Mouse (Mus musculus) limb, embryonic 10.5 days (tissue): ENCODE data around the gene Pard3. TPM values are rescaled to one million over a fixed set of nuclear protein-coding genes. Genes with fewer than 3 reads are reported as not detected.

Experiments used
- DNase-seq: peaks from one replicate; pipeline ENCODE4 v3.0.0-alpha.2; 2017; ENCODE audit warnings: low spot score
- H3K27ac ChIP-seq: fragments of 300-500 bp; sonication (generic); 2 replicates; pipeline ENCODE4 v1.5.1; 2016; ENCODE audit warnings: mild to moderate bottlenecking
- H3K27me3 ChIP-seq: fragments of 300-500 bp; sonication (generic); 2 replicates; pipeline ENCODE4 v1.6.1; 2016; ENCODE audit warnings: low read depth, mild to moderate bottlenecking; ENCODE audit not compliant: poor library complexity, severe bottlenecking
- H3K36me3 ChIP-seq: fragments of 300-500 bp; sonication (generic); 2 replicates; pipeline ENCODE4 v1.6.1; 2016; ENCODE audit warnings: mild to moderate bottlenecking, moderate library complexity
- H3K4me1 ChIP-seq: fragments of 300-500 bp; sonication (generic); 2 replicates; pipeline ENCODE4 v1.6.1; 2016
- H3K4me3 ChIP-seq: fragments of 300-500 bp; sonication (generic); 2 replicates; pipeline ENCODE4 v1.5.1; 2016; ENCODE audit warnings: mild to moderate bottlenecking, moderate library complexity
- H3K9me3 ChIP-seq: fragments of 300-500 bp; sonication (generic); replicated peaks from 2 replicates; pipeline ENCODE4 v1.6.1; 2016; ENCODE audit warnings: mild to moderate bottlenecking
- WGBS: fragments of 180-500 bp; shearing (Covaris S2); methylation state at CpG from one replicate; pipeline ENCODE4 v1.1.7; 2016; 5-methylcytosine and 5-hydroxymethylcytosine counted together
- polyA plus RNA-seq: library from polyadenylated mRNA; unstranded; fragments of >200 nt; fragmentation: Nextera tagmentation; extraction: Ambion mirVana; gene quantifications from 2 replicates; pipeline ENCODE4 v1.2.1, GENCODE M21; 2016

The Pard3 gene
- polyA plus RNA-seq, 1 experiment from 2014 or later, result 34.8 TPM

DNA sequence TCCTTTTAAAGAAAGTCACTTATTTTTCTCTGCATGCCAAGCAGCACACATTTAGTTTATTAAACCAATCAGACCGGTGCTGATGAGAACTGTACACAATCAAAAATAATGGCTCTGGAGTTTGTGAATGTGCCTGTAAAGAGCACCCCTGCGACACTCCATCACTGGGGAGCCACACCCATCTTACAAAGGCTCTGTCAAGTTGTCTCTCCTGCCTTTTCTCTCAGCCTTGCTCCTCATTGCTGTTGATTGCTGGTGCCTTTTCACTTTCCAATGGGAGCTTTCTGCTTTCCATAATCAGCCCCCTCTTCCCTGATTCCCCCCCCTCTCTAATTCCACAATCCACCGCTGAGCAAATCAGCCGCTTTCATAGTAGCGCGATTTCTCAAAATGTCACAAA is 388.7 kb downstream of the Pard3 start:
- peaks cover 21% of the 10 kb centered on the region for H3K36me3 ChIP-seq
- H3K4me3 ChIP-seq, result no peak overlapping the region
- H3K27me3 ChIP-seq, result no peaks in the 10 kb centered on the region
- H3K9me3 ChIP-seq, result no peaks in the 10 kb centered on the region
- no peak overlapping the region for H3K27ac ChIP-seq
- no peak for DNase-seq
- WGBS, result 95% methylated on average over 6 of the region's 6 CpGs
- H3K4me1 ChIP-seq, result 0 out of 2 replicates have a peak, but pooled peaks cover 2% of the 10 kb centered on the region

GRCm38 (mm10) chr8:127457901-127458300 is 394.2 kb downstream of the Pard3 start:
- Histone ChIP-seq H3K27ac (no peak overlapping the region), H3K4me3 (no peak overlapping the region), H3K4me1 (no peaks in the 10 kb centered on the region), H3K27me3 (no peaks in the 10 kb centered on the region), H3K36me3 (peaks cover 21% of the 10 kb centered on the region), H3K9me3 (no peaks in the 10 kb centered on the region)
- no peak for DNase-seq
- 81% methylated on average over 3 of the region's 3 CpGs for WGBS

DNA sequence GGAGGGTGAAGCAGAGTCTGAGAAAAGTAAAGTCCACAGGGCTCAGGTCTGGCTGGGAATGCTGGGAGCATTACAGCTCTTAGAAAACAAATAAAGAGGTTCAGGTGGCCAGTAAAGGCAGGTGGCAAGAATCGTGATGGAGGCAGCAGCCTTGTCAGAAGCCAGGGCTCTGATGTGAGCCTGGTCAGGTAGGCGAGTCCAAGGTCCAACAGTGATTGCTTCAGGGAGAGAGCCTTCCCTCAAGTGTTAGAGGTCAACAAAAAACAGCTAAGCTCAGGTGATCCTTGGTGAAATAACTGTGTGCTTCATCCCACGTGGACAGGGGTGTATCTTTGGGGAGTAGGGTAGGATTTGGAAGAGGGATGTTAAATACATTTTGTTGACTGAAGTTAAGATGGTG is 397.5 kb downstream of the Pard3 start:
- Histone ChIP-seq H3K36me3 (peaks cover 13% of the 10 kb centered on the region), H3K27ac (no peak overlapping the region), H3K4me3 (no peak overlapping the region), H3K4me1 (no peaks in the 10 kb centered on the region), H3K9me3 (no peaks in the 10 kb centered on the region), H3K27me3 (no peaks in the 10 kb centered on the region)
- 88% methylated on average over 3 of the region's 3 CpGs for WGBS
- DNase-seq, result no peak

DNA sequence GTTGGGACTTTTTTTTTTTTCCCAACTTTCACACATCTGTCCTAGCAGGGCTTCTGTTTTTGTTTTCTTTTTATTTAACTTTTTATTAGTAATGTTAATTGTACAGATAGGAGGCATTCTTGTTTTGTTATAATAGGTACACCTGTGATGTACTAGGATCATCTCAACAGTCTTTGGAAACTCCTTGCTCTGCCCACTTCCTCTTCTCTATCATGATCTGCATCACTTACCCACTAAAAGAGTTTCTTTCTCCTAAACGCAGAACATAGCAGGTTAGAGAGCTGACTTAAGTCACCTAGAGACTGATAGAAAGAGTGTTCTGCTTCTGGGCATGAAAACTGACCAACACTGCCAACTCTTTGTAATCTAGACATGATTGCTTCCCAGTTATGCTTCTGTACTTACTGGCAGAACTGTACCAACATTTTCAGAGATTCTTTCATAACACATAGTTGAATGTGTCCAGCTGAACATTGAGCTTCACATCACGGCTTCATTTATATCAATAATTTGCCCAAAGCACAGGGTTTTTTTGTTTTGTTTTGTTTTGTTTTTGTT is 398.8 kb downstream of the Pard3 start:
- H3K4me1 ChIP-seq, result no peaks in the 10 kb centered on the region
- 93% methylated on average over 2 of the region's 2 CpGs for WGBS
- no peak overlapping the region for H3K4me3 ChIP-seq
- no peaks in the 10 kb centered on the region for H3K9me3 ChIP-seq
- H3K27ac ChIP-seq, result no peak overlapping the region
- peaks cover 13% of the 10 kb centered on the region for H3K36me3 ChIP-seq
- H3K27me3 ChIP-seq, result no peaks in the 10 kb centered on the region
- DNase-seq, result no peak

DNA sequence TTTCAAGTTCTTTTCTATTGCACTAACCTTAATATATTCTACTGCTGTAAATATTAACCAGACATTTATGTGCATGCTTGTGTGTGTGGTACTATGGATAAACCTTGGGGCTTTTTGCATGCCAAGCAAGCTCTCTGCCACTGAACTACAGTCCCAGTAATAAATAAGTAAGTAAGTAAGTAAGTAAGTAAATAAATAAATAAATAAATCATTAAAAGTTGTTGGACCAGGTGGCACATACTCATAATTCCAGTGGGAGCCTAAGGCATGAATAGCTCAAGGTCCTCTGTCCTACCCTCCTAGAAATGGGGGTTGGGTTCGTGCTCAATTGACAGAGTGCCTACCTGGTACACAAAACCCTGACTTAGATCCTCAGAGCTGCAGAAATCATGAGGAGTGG is 400.6 kb downstream of the Pard3 start:
- Histone ChIP-seq H3K36me3 (peaks cover 13% of the 10 kb centered on the region), H3K9me3 (no peaks in the 10 kb centered on the region), H3K4me3 (no peak overlapping the region), H3K27me3 (no peaks in the 10 kb centered on the region), H3K27ac (no peak overlapping the region), H3K4me1 (no peaks in the 10 kb centered on the region)
- 93% methylated on average over 1 of the region's 1 CpGs for WGBS
- DNase-seq, result no peak

DNA sequence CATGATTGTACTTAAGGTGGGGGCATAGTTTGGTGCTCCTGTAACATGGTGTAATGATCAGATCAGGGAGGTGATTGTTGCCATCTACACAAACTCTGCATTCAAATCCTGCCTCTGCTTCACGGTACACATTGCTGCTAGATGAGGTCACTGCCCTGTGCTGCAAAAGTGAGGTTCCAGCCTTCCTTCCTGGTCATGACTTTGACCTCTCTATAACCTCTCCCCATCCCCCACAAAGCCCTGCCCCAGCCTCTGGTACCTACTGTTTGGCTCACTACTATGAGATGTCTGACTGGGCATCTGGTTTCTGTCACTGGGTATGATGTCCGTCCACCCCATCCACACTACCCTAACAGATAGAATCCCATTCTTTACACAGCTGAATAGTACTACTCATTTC is 408.5 kb downstream of the Pard3 start:
- DNase-seq, result no peak
- H3K4me3 ChIP-seq, result no peak overlapping the region

GRCm38 (mm10) chr8:127480003-127480402 is 416.3 kb downstream of the Pard3 start:
- no peaks in the 10 kb centered on the region for H3K4me1 ChIP-seq
- H3K9me3 ChIP-seq, result no peaks in the 10 kb centered on the region
- H3K36me3 ChIP-seq, result peaks cover 9% of the 10 kb centered on the region
- DNase-seq, result no peak
- no peaks in the 10 kb centered on the region for H3K27me3 ChIP-seq
- H3K4me3 ChIP-seq, result no peak overlapping the region
- no peak overlapping the region for H3K27ac ChIP-seq
- 97% methylated on average over 2 of the region's 2 CpGs for WGBS

More for the DNA sequence above, 408.5 kb downstream of the Pard3 start:
- Histone ChIP-seq H3K27me3 (no peaks in the 10 kb centered on the region), H3K9me3 (no peaks in the 10 kb centered on the region), H3K4me1 (0 out of 2 replicates have a peak, but pooled peaks cover 4% of the 10 kb centered on the region), H3K27ac (no peak overlapping the region), H3K36me3 (peaks cover 13% of the 10 kb centered on the region)
- WGBS, result 57% methylated on average over 2 of the region's 2 CpGs

DNA sequence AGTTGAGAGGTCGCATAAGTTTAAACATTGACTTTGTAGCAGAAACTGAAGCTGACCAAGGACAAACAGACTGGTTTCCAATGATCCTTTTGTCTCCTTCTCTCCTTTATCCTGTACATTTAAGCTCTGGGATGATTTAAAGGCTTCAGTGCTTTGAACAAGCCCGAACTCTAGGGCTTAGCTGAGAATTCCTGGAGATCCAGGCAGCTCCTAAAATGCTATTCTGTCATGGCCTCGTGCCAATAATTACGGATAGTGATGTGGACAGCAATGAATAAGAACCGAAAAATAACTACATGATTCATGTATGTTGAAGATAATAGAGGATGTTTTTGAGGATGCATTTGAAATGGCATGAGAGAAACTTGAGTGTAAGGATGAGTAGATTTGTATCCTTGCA is 421.9 kb downstream of the Pard3 start:
- no peak for DNase-seq
- Histone ChIP-seq H3K9me3 (no peaks in the 10 kb centered on the region), H3K27ac (no peak overlapping the region), H3K27me3 (no peaks in the 10 kb centered on the region), H3K4me3 (no peak overlapping the region), H3K36me3 (no peaks in the 10 kb centered on the region), H3K4me1 (peaks cover 6% of the 10 kb centered on the region; the same call in 1 of the 2 replicates)
- 89% methylated on average over 5 of the region's 5 CpGs for WGBS

DNA sequence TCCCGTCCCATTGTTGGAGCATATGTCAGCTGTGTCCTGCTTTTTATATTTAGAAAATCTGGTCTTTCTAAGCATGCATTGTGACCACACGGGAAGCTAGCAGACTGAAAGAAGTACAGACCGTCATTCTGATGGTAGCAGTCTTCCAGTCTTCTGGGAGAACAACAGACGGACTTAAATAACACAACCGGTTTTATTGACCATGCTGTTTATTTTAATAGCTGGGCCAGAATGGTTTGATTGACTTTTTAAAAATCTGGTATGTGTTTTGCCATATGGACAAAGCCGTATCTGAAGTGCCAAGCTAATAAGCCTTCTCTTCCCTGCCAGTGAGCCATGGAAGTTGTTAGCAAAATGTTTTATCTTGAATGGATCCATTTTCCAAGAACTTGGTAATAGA is 428.3 kb downstream of the Pard3 start:
- Histone ChIP-seq H3K4me3 (no peak overlapping the region), H3K36me3 (no peaks in the 10 kb centered on the region), H3K27ac (no peak overlapping the region), H3K27me3 (no peaks in the 10 kb centered on the region), H3K9me3 (no peaks in the 10 kb centered on the region), H3K4me1 (peaks cover 10% of the 10 kb centered on the region; the same call in 1 of the 2 replicates)
- WGBS, result 85% methylated on average over 6 of the region's 6 CpGs
- DNase-seq, result no peak

DNA sequence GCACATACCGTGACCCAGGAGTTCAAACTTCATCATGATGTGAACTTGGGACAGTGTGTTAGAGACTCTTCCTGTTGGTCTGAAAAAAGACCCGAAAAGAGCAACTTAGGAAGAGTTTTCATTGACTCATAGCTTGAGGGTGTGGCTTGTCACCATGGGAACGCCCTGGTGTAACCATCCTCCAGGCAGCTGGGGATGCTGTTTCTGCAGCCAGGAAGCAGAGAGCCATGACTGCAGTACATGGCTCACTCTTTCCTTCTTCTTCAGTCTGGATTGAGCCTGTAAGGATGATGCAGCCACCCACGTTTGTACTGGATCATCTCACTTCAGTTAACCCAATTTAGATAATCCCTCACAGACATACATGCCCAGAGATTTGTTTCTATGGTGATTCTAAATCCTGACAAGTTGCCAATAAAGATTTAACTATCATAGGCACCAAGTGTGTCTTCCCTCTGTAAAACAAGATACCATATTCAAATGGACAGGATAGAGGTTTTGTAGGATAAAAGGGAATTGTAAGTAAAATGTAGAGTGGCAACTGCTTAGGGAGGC is 431.6 kb downstream of the Pard3 start:
- no peaks in the 10 kb centered on the region for H3K9me3 ChIP-seq
- peak; percentile 47 for DNase-seq
- H3K4me1 ChIP-seq, result peaks cover 6% of the 10 kb centered on the region; the same call in 1 of the 2 replicates
- WGBS, result 74% methylated on average over 4 of the region's 4 CpGs
- no peak overlapping the region for H3K27ac ChIP-seq
- no peaks in the 10 kb centered on the region for H3K27me3 ChIP-seq
- H3K36me3 ChIP-seq, result no peaks in the 10 kb centered on the region
- H3K4me3 ChIP-seq, result no peak overlapping the region

GRCm38 (mm10) chr8:127498997-127499719 is 435.5 kb downstream of the Pard3 start:
- H3K27me3 ChIP-seq, result no peaks in the 10 kb centered on the region
- H3K4me1 ChIP-seq, result peaks cover 6% of the 10 kb centered on the region; the same call in 1 of the 2 replicates
- no peak for DNase-seq
- H3K4me3 ChIP-seq, result no peak overlapping the region
- no peak overlapping the region for H3K27ac ChIP-seq
- no peaks in the 10 kb centered on the region for H3K36me3 ChIP-seq
- no peaks in the 10 kb centered on the region for H3K9me3 ChIP-seq
- 81% methylated on average over 13 of the region's 13 CpGs for WGBS

- Histone ChIP-seq H3K9me3 (no peaks in the 10 kb centered on the region), H3K36me3 (no peaks in the 10 kb centered on the region), H3K27ac (no peak overlapping the region), H3K27me3 (no peaks in the 10 kb centered on the region), H3K4me3 (no peak overlapping the region), H3K4me1 (peaks cover 6% of the 10 kb centered on the region; the same call in 1 of the 2 replicates)
- DNase-seq, result no peak
- WGBS, result 89% methylated on average over 13 of the region's 13 CpGs
Observed at GRCm38 (mm10) chr8:127499720-127500114, 436.0 kb downstream of the Pard3 start.

DNA sequence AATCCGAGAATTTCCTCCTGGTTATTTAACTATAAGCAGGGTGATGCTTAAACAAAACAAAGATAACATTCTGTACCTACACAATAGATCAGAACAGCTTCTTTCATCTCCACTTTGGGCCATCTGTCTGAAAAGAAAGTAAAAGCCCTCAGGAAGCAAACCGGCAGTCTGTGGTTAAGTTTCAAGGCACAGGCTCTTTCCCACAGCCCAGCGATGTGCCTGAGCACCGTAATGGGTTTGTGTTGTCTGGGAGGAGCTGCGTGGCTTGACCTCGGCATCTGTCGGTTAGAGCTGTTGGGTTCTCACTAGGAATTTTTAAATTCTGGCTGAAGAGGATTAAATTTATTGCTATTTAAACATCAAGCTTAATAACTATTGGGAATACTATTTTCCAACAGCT is 436.5 kb downstream of the Pard3 start:
- H3K9me3 ChIP-seq, result no peaks in the 10 kb centered on the region
- H3K27me3 ChIP-seq, result no peaks in the 10 kb centered on the region
- no peak for DNase-seq
- WGBS, result 59% methylated on average over 7 of the region's 7 CpGs
- H3K4me1 ChIP-seq, result peaks cover 5% of the 10 kb centered on the region; the same call in 1 of the 2 replicates
- H3K36me3 ChIP-seq, result no peaks in the 10 kb centered on the region
- H3K4me3 ChIP-seq, result no peak overlapping the region
- no peak overlapping the region for H3K27ac ChIP-seq
